Mouse (Mus musculus) stomach, embryonic 16.5 days (tissue): ENCODE results near the gene Srprb. TPM values are rescaled to one million over a fixed set of nuclear protein-coding genes. Genes with fewer than 3 reads are reported as not detected.

Experiments
- ATAC-seq: fragments of 200-750 bp; cut with Nextera tagmentation; 2 replicates; pipeline ENCODE4 v1.8.0; 2017; ENCODE audit warnings: moderate number of reproducible peaks, moderate TSS enrichment; ENCODE audit not compliant: insufficient read depth, low FRiP score
- H3K27ac ChIP-seq: fragments of 300-500 bp; sonication (generic); 2 replicates; pipeline ENCODE4 v1.5.1; 2014; ENCODE audit warnings: low read length
- H3K27me3 ChIP-seq: fragments of 300-500 bp; sonication (generic); 2 replicates; pipeline ENCODE4 v1.6.1; 2014; ENCODE audit warnings: low read length, control low read depth, mixed read lengths; ENCODE audit not compliant: control insufficient read depth, insufficient read depth
- H3K36me3 ChIP-seq: fragments of 300-500 bp; sonication (generic); 2 replicates; pipeline ENCODE4 v1.6.1; 2014; ENCODE audit warnings: low read length; ENCODE audit not compliant: control insufficient read depth, insufficient read depth
- H3K4me1 ChIP-seq: fragments of 300-500 bp; sonication (generic); 2 replicates; pipeline ENCODE4 v1.6.1; 2014; ENCODE audit warnings: low read length, control low read depth, mixed read lengths; ENCODE audit not compliant: control insufficient read depth, insufficient read depth
- H3K4me2 ChIP-seq: fragments of 300-500 bp; sonication (generic); 2 replicates; pipeline ENCODE4 v1.6.1; 2014; ENCODE audit warnings: low read depth, low read length, mixed read lengths
- H3K4me3 ChIP-seq: fragments of 300-500 bp; sonication (generic); replicated peaks from 2 replicates; pipeline ENCODE4 v1.5.1; 2014; ENCODE audit warnings: mild to moderate bottlenecking, low read length
- H3K9ac ChIP-seq: fragments of 300-500 bp; sonication (generic); 2 replicates; pipeline ENCODE4 v1.6.1; 2014; ENCODE audit warnings: low read length
- H3K9me3 ChIP-seq: fragments of 300-500 bp; sonication (generic); replicated peaks from 2 replicates; pipeline ENCODE4 v1.6.1; 2016; ENCODE audit warnings: low read length, control low read depth; ENCODE audit not compliant: control insufficient read depth
- WGBS: fragments of 180-500 bp; shearing (Covaris S2); extraction: QIAGEN DNeasy Blood & Tissue Kit; methylation state at CpG from one replicate; pipeline ENCODE4 v1.1.7; 2014; 5-methylcytosine and 5-hydroxymethylcytosine counted together
- polyA plus RNA-seq: library from polyadenylated mRNA; unstranded; fragments of >200 nt; fragmentation: Nextera tagmentation; extraction: Ambion mirVana; gene quantifications from 2 replicates; pipeline ENCODE4 v1.2.1, GENCODE M21; 2015

Srprb gene
- polyA plus RNA-seq, 1 experiment from 2014 or later, result 52.1 TPM

DNA sequence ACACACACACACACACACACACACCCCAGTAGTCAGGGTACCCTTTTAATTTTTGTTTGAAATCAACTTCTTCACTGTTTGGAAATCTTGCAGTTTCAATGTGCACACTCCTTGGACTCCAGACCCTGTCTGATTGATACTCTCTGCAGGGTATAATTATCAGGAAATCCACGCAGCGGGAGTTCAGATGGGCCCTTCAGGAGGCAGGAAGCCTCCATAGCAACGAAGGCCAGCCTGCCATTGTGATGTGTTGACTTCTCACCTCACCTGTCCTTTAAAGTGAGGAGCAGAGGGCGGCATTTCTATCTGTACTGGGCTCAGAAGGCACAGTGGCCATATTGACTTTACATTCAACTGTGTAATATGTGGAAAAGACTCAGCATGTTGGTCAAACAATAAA is 17.1 kb downstream of the Srprb start:
- Histone ChIP-seq H3K9ac (no peak overlapping the region), H3K27ac (no peak overlapping the region), H3K4me2 (no peak overlapping the region), H3K9me3 (no peaks in the 10 kb centered on the region), H3K4me1 (peaks cover 10% of the 10 kb centered on the region), H3K27me3 (no peaks in the 10 kb centered on the region), H3K36me3 (0 out of 2 replicates have a peak, but pooled peaks cover 2% of the 10 kb centered on the region), H3K4me3 (no peak overlapping the region)
- no peak for ATAC-seq
- WGBS, result 50% methylated on average over 4 of the region's 4 CpGs

DNA sequence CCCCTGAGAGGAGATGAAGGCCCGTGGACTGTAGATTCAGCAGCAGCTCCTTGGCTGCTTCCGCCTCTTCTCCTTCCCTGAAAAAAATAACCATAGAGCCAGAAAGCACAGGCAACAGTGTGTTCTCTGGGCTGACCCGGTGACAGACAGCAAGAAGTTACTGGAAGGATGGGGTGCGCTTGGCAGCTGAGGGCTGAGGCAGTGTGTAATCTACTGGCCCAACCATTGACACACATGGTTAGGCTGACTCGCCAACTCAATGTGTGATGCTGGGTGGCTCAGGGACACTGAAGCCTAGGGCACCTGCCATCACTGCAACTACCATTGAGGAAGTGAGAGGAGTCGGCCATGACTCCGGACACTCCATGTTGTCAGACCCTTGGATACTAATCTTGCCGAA is 20.1 kb downstream of the Srprb start:
- H3K4me3 ChIP-seq, result no peak overlapping the region
- H3K9ac ChIP-seq, result no peak overlapping the region
- H3K9me3 ChIP-seq, result no peaks in the 10 kb centered on the region
- H3K27me3 ChIP-seq, result no peaks in the 10 kb centered on the region
- WGBS, result 83% methylated on average over 8 of the region's 8 CpGs
- no peaks in the 10 kb centered on the region for H3K36me3 ChIP-seq
- no peak for ATAC-seq
- H3K4me1 ChIP-seq, result peaks cover 10% of the 10 kb centered on the region
- no peak overlapping the region for H3K27ac ChIP-seq
- no peak overlapping the region for H3K4me2 ChIP-seq

- 2% methylated on average over 20 of the region's 20 CpGs for WGBS
- Histone ChIP-seq H3K4me2 (peak overlapping the region; percentile 71), H3K36me3 (no peaks in the 10 kb centered on the region), H3K9me3 (no peaks in the 10 kb centered on the region), H3K4me3 (peak overlapping the region; percentile 51), H3K27me3 (no peaks in the 10 kb centered on the region), H3K9ac (peak overlapping the region; percentile 73), H3K27ac (peak overlapping the region; percentile 69), H3K4me1 (peaks cover 10% of the 10 kb centered on the region)
- ATAC-seq, result peak; percentile 91; the same call in 1 of the 2 replicates
Observed at GRCm38 (mm10) chr9:103180807-103181565, 21.0 kb downstream of the Srprb start.

- Histone ChIP-seq H3K9ac (peak overlapping the region; percentile 73), H3K27ac (peak overlapping the region; percentile 69), H3K9me3 (no peaks in the 10 kb centered on the region), H3K4me3 (peak overlapping the region; percentile 51), H3K4me2 (peak overlapping the region; percentile 71), H3K27me3 (no peaks in the 10 kb centered on the region), H3K36me3 (no peaks in the 10 kb centered on the region), H3K4me1 (peaks cover 10% of the 10 kb centered on the region)
- WGBS, result 45% methylated on average over 3 of the region's 3 CpGs
- peak; percentile 28; the same call in 1 of the 2 replicates for ATAC-seq
Observed at GRCm38 (mm10) chr9:103180303-103180702, 21.6 kb downstream of the Srprb start.

DNA sequence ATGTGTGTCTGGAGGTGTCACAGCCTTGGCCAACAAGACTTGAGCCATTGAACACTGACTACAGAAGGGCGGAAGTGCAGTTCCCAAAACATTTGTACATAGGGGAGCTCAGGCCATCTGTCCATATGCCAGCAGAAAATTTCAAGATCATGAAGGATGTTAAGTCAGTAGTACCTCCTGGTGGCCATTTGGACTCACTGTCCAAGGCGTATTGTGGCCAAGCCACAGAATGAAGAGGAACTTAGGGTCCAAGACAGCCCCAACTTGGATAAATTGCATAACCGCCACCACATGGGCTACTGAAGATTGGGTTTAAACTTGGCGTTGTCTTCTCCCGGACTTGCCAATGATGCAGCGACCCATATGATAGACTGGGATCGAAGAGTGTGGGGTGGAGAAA is 26.2 kb downstream of the Srprb start:
- no peak overlapping the region for H3K4me2 ChIP-seq
- 92% methylated on average over 7 of the region's 7 CpGs for WGBS

DNA sequence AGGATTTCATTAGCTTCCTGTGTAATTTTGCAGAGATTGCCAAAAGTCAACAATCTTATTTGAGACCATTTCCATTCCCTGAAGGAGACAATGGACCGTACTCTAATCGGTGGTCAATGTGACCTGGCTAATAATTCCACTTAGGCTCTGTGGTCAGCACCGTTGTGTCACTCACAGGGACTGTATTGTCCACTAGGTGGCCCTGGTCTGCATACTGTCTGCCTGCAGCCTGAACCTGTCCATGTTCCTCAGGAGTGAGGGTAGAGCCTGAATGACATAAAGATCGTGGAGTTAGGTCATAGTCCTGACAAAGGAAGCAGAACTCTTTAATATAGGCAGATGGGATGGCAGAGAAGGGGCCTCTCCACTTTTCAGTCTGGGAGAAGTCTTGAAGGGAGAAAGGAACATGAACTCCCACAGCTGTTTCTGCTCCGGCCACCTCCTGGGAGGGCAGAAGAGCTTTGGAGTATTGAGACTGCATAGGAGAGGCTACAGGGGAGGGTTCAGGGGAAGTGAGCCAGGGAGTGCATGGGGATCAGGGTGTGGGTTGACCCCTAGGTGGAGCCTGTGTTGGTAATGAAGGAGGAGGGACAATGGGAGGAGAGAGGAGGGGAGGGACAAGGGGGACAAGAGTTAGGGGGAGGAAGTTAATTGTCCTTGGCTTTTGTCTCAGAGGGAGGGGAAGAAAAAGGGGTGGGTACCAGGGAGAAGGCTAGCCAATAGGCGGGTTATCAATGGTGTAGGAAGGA is 27.0 kb downstream of the Srprb start:
- Histone ChIP-seq H3K4me1 (peaks cover under 1% of the 10 kb centered on the region), H3K9ac (no peak overlapping the region), H3K4me3 (no peak overlapping the region), H3K4me2 (no peak overlapping the region), H3K36me3 (no peaks in the 10 kb centered on the region), H3K27me3 (no peaks in the 10 kb centered on the region), H3K9me3 (no peaks in the 10 kb centered on the region), H3K27ac (no peak overlapping the region)
- ATAC-seq, result no peak
- WGBS, result 58% methylated on average over 6 of the region's 6 CpGs

More for the DNA sequence above, 26.2 kb downstream of the Srprb start:
- Histone ChIP-seq H3K27me3 (no peaks in the 10 kb centered on the region), H3K4me1 (peaks cover 8% of the 10 kb centered on the region), H3K9ac (no peak overlapping the region), H3K9me3 (no peaks in the 10 kb centered on the region), H3K36me3 (no peaks in the 10 kb centered on the region), H3K4me3 (no peak overlapping the region), H3K27ac (no peak overlapping the region)
- no peak for ATAC-seq

DNA sequence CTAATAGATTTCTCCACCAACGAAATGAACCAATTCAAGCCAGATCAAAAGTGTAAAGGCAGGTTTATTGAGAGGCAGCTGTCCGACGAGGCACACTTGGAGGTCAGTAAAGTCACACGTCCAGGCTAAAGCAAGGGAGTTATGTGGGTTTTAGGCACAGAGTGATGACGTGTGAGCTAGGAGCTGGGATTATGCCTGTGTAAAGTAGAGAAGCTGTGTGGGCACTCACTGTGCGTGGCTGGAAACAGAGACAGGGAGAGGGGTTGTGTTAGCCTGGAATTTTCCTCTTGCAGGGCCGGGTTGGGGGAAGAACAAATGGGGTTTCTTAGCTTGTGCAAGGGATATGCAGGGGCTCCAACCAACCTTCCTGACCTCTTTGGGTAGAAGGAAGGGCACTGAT is 33.2 kb downstream of the Srprb start:
- Histone ChIP-seq H3K4me2 (no peak overlapping the region), H3K36me3 (no peaks in the 10 kb centered on the region), H3K4me1 (no peaks in the 10 kb centered on the region), H3K27ac (no peak overlapping the region), H3K9ac (no peak overlapping the region), H3K27me3 (no peaks in the 10 kb centered on the region), H3K4me3 (no peak overlapping the region), H3K9me3 (no peaks in the 10 kb centered on the region)
- 69% methylated on average over 7 of the region's 7 CpGs for WGBS
- ATAC-seq, result no peak

GRCm38 (mm10) chr9:103168046-103168445 is 33.9 kb downstream of the Srprb start:
- WGBS, result 79% methylated on average over 6 of the region's 6 CpGs
- ATAC-seq, result no peak

DNA sequence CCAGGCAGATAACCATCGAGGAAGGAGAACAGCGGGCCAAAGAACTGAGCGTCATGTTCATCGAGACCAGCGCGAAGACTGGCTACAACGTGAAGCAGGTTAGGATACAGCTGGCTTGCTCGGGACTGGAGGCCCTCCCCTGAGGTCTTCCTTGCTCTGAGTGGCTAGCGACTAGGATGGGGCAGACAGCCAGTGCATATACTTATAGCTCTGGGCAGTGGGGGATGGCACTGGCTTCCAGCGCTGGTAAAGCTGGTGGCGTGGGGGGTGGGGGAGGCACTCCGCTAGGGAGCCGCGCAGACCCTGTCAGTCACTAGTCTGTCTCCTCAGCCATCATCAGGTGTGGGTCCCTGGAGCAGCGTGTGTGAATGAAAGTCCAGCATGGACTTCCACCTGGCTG is 38.1 kb downstream of the Srprb start:
- no peak overlapping the region for H3K4me3 ChIP-seq
- H3K36me3 ChIP-seq, result no peaks in the 10 kb centered on the region
- WGBS, result 74% methylated on average over 15 of the region's 15 CpGs
- H3K9me3 ChIP-seq, result no peaks in the 10 kb centered on the region
- ATAC-seq, result no peak
- H3K9ac ChIP-seq, result no peak overlapping the region
- no peaks in the 10 kb centered on the region for H3K4me1 ChIP-seq
- no peak overlapping the region for H3K27ac ChIP-seq
- no peak overlapping the region for H3K4me2 ChIP-seq
- H3K27me3 ChIP-seq, result no peaks in the 10 kb centered on the region

More at GRCm38 (mm10) chr9:103168046-103168445, 33.9 kb downstream of the Srprb start:
- Histone ChIP-seq H3K27ac (no peak overlapping the region), H3K36me3 (no peaks in the 10 kb centered on the region), H3K4me3 (no peak overlapping the region), H3K4me1 (no peaks in the 10 kb centered on the region), H3K9me3 (no peaks in the 10 kb centered on the region), H3K27me3 (no peaks in the 10 kb centered on the region), H3K9ac (no peak overlapping the region), H3K4me2 (no peak overlapping the region)
